Mouse (Mus musculus): ENCODE measurements around the gene Ostn. TPM values are rescaled to one million over a fixed set of nuclear protein-coding genes. Genes with fewer than 3 reads are reported as not detected.

Gene Ostn
- polyA plus RNA-seq, 1 experiment: not detected

DNA sequence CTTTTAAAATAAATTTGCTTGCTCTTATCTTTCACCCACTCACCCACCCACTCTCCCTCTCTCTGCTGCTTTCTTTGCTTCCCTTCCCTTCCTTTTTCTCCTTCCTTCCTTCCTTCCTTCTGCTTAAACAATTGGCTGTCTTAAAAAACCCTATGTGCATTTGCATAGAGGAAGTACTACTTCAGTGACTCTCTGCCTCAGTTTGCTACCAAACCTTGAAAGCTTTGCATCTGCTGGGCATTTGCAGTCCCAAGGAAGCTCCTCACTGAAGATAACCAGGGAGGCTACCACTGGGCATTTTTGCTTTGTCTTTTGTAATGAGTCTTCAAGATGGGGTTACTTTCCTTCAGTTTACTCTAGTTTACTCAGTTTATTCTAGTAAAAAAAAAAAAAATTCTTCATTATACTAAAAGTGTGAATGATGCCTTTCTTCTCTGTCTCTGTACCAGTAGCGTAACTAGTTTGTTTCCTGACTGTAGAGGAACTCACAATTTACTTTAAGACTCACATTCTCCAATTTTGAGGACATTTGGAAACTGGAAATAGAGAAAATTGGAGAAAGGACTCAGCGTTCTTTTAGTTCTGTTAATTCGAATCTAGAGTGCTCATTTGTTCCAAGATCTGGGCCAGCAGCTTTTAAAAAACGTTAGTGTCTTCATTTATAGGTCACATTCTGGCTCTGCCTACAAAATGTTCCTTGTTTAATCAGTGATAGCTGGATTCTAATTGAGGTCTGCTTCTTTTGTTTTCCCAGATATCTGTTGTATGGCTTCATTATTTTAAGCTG, 88.2 kb downstream of the Ostn start:
- no peak overlapping the region for H3K27ac ChIP-seq (ENCODE audit: insufficient read depth, low read depth, low read length)
- H3K4me1 ChIP-seq (ENCODE audit: control insufficient read depth, insufficient read depth, low read length): peaks cover 6% of the 10 kb centered on the region; the same call in 1 of the 2 replicates
- no peak for TF ChIP-seq POLR2A (IDR thresholded peaks at IDR 0.05; ENCODE audit: low read depth, low read length)
- no peak for TF ChIP-seq CTCF (conservative IDR thresholded peaks at IDR 0.05; ENCODE audit: insufficient read depth, insufficient read length, low read depth, low read length)
- no peaks in the 10 kb centered on the region for H3K36me3 ChIP-seq (ENCODE audit: control insufficient read depth, insufficient read depth, low read length)
- DNase-seq: no peak
- H3K27me3 ChIP-seq (replicated peaks; ENCODE audit: control insufficient read depth, insufficient read depth, low read length): no peaks in the 10 kb centered on the region
- no peak overlapping the region for H3K4me3 ChIP-seq (ENCODE audit: insufficient read depth, low read depth, low read length)
- WGBS: 51% methylated on average over 4 of the region's 4 CpGs

DNA sequence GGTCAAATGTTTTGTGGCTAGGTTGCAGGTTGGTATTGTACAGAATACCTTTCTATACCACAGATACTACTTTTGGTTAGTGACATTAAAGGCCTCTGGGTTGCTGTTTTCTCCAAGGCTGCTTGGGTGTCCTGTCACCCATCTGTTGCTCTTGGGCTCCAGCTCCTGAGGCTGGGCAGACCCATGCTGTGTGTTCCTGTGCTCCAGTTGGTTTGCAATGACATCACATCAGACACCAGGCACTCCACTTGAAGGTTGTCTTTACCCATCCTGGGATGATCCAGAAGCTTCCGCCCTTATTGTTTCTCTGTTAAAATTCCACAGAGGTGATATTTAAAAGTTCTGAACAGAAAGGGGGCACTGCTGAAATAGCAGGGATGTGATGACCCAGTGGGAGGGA, 89.7 kb downstream of the Ostn start:
- no peak overlapping the region for H3K4me3 ChIP-seq (ENCODE audit: insufficient read depth, low read depth, low read length)
- H3K36me3 ChIP-seq (ENCODE audit: control insufficient read depth, insufficient read depth, low read length): no peaks in the 10 kb centered on the region
- H3K27me3 ChIP-seq (replicated peaks; ENCODE audit: control insufficient read depth, insufficient read depth, low read length): no peaks in the 10 kb centered on the region
- H3K27ac ChIP-seq (ENCODE audit: insufficient read depth, low read depth, low read length): no peak overlapping the region
- H3K4me1 ChIP-seq (ENCODE audit: control insufficient read depth, insufficient read depth, low read length): peaks cover 4% of the 10 kb centered on the region; the same call in 1 of the 2 replicates
- no peak for DNase-seq
- TF ChIP-seq POLR2A (IDR thresholded peaks at IDR 0.05; ENCODE audit: low read depth, low read length) (no peak), CTCF (conservative IDR thresholded peaks at IDR 0.05; ENCODE audit: insufficient read depth, insufficient read length, low read depth, low read length) (no peak)
- WGBS: 95% methylated on average over 1 of the region's 1 CpGs

DNA sequence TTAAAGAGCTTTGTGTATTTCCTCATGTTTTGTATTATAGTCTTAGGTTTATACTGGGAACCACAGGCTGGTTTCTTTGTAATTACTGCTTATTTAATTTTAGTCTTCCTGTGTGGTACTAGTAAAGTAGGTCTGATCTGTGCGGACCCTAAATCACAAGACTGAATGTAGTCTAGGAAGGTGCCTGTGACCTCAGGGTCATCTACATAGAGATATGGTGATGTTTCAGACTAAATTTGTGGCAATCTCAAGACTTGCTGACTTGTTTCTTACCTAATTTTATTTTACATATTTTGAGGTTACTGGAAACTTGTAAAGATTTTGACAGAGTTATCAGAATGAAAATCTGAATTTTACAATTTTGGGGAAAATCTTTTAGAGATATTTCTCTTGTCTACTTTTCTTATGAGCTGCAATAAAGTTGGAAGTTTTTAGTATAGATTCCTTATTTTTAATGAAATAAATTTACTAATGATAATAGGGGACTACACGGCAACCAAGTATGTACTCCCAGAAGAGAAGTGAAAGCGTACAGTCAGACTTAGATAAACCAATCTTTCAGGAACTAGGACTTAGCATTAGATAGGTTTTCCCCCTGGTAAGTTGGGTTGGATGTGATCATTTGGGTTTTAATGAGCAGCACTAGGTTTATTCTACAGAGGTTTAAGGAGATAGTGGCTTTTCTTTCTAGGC, 91.9 kb downstream of the Ostn start:
- Histone ChIP-seq H3K36me3 (ENCODE audit: control insufficient read depth, insufficient read depth, low read length) (no peaks in the 10 kb centered on the region), H3K27me3 (replicated peaks; ENCODE audit: control insufficient read depth, insufficient read depth, low read length) (no peaks in the 10 kb centered on the region), H3K27ac (ENCODE audit: insufficient read depth, low read depth, low read length) (no peak overlapping the region), H3K4me3 (ENCODE audit: insufficient read depth, low read depth, low read length) (no peak overlapping the region), H3K4me1 (ENCODE audit: control insufficient read depth, insufficient read depth, low read length) (peaks cover 10% of the 10 kb centered on the region; the same call in 1 of the 2 replicates)
- DNase-seq: no peak
- TF ChIP-seq POLR2A (IDR thresholded peaks at IDR 0.05; ENCODE audit: low read depth, low read length) (no peak), CTCF (conservative IDR thresholded peaks at IDR 0.05; ENCODE audit: insufficient read depth, insufficient read length, low read depth, low read length) (no peak)
- 90% methylated on average over 3 of the region's 3 CpGs for WGBS

DNA sequence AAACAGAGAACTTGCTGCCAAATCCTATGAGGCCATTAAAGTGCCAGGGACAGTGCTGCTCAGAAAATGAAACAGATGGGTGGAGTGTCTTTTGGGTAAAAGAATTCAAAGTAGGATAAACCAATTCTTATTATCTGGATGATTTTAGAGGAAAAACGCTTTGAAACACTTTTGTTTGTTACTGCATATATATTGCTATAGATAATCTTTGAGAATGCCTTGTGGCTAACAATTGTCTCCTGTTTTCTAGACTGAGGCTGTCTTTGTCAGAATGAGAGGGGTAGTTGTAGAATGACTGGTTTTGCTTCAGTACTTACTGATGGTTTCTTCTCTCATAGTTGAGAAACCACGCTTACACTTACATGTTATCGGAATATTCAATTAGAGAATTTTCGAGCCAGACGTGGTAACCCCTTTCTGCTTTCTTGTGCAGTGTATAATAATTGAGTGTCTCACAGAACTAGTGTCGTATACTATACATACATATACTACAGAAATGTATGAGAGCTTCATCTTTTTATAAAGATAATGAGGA, 92.5 kb downstream of the Ostn start:
- H3K36me3 ChIP-seq (ENCODE audit: control insufficient read depth, insufficient read depth, low read length): no peaks in the 10 kb centered on the region
- no peaks in the 10 kb centered on the region for H3K27me3 ChIP-seq (replicated peaks; ENCODE audit: control insufficient read depth, insufficient read depth, low read length)
- no peak overlapping the region for H3K27ac ChIP-seq (ENCODE audit: insufficient read depth, low read depth, low read length)
- 91% methylated on average over 6 of the region's 6 CpGs for WGBS
- TF ChIP-seq POLR2A (IDR thresholded peaks at IDR 0.05; ENCODE audit: low read depth, low read length): no peak
- no peak for TF ChIP-seq CTCF (conservative IDR thresholded peaks at IDR 0.05; ENCODE audit: insufficient read depth, insufficient read length, low read depth, low read length)
- no peak overlapping the region for H3K4me3 ChIP-seq (ENCODE audit: insufficient read depth, low read depth, low read length)
- DNase-seq: no peak
- peaks cover 10% of the 10 kb centered on the region; the same call in 1 of the 2 replicates for H3K4me1 ChIP-seq (ENCODE audit: control insufficient read depth, insufficient read depth, low read length)

Other genes starting within 250 kb of the Ostn start
- not detected in 2 replicates for gene Uts2b, start 62.8 kb downstream of the Ostn start, polyA plus RNA-seq (2012; rRNA removed)
- gene Ccdc50, start 81.4 kb downstream of the Ostn start, polyA plus RNA-seq (2012; rRNA removed): 14.9 and 17.0 TPM in 2 replicates